Mouse (Mus musculus) midbrain, postnatal 0 days (tissue): ENCODE measurements around the gene Ybx2. TPM values are rescaled to one million over a fixed set of nuclear protein-coding genes. Genes with fewer than 3 reads are reported as not detected.

Experiments used
- ATAC-seq: fragments of 200-750 bp; cut with Nextera tagmentation; 2 replicates; pipeline ENCODE4 v1.8.0; 2017; ENCODE audit warnings: moderate number of reproducible peaks, mild to moderate bottlenecking, moderate TSS enrichment, moderate library complexity; ENCODE audit not compliant: low FRiP score
- DNase-seq: peaks from one replicate; pipeline ENCODE4 v3.0.0-alpha.2; 2015; ENCODE audit warnings: low spot score
- H3K27ac ChIP-seq: fragments of 300-500 bp; sonication (generic); 2 replicates; pipeline ENCODE4 v1.5.1; 2014; ENCODE audit warnings: low read depth, mild to moderate bottlenecking, low read length, mixed read lengths
- H3K27me3 ChIP-seq: fragments of 300-500 bp; sonication (generic); 2 replicates; pipeline ENCODE4 v1.6.1; 2014; ENCODE audit warnings: low read length, control low read depth, mixed read lengths; ENCODE audit not compliant: insufficient read depth
- H3K36me3 ChIP-seq: fragments of 300-500 bp; sonication (generic); 2 replicates; pipeline ENCODE4 v1.6.1; 2014; ENCODE audit warnings: low read length, control low read depth, mixed read lengths; ENCODE audit not compliant: insufficient read depth
- H3K4me1 ChIP-seq: fragments of 300-500 bp; sonication (generic); 2 replicates; pipeline ENCODE4 v1.6.1; 2014; ENCODE audit warnings: mild to moderate bottlenecking, control low read depth, antibody characterized with exemption, low read length, mixed read lengths; ENCODE audit not compliant: insufficient read depth
- H3K4me2 ChIP-seq: fragments of 300-500 bp; sonication (generic); 2 replicates; pipeline ENCODE4 v1.6.1; 2014; ENCODE audit warnings: low read depth, mild to moderate bottlenecking, low read length, mixed read lengths; ENCODE audit not compliant: poor library complexity, severe bottlenecking
- H3K4me3 ChIP-seq: fragments of 300-500 bp; sonication (generic); 2 replicates; pipeline ENCODE4 v1.5.1; 2014; ENCODE audit warnings: low read depth, mild to moderate bottlenecking, low read length, moderate library complexity
- H3K9ac ChIP-seq: fragments of 300-500 bp; sonication (generic); replicated peaks from 2 replicates; pipeline ENCODE4 v1.6.1; 2014; ENCODE audit warnings: mild to moderate bottlenecking, low read length, moderate library complexity, mixed read lengths; ENCODE audit not compliant: poor library complexity, severe bottlenecking
- H3K9me3 ChIP-seq: fragments of 300-500 bp; sonication (generic); 2 replicates; pipeline ENCODE4 v1.6.1; 2016; ENCODE audit warnings: low read length, control low read depth
- CTCF ChIP-seq: IDR thresholded peaks from 2 replicates; pipeline ENCODE4 v1.5.1; 2016; ENCODE audit warnings: antibody characterized with exemption, mild to moderate bottlenecking
- WGBS: fragments of 180-500 bp; shearing (Covaris S2); extraction: QIAGEN DNeasy Blood & Tissue Kit; methylation state at CpG from one replicate; pipeline ENCODE4 v1.1.7; 2014; 5-methylcytosine and 5-hydroxymethylcytosine counted together
- polyA plus RNA-seq: library from polyadenylated mRNA; unstranded; fragments of >200 nt; fragmentation: Nextera tagmentation; extraction: Ambion mirVana; gene quantifications from 2 replicates; pipeline ENCODE4 v1.2.1, GENCODE M21; 2015
- total RNA-seq: library from RNA; depleted of rRNA; stranded (reverse); fragments of >200 nt; gene quantifications from 2 replicates; pipeline ENCODE4 v1.2.3, GENCODE M21; 2014

The Ybx2 gene
- total and polyA plus RNA-seq, 2 experiments from 2014 or later: 4.2 to 5.0 TPM

DNA sequence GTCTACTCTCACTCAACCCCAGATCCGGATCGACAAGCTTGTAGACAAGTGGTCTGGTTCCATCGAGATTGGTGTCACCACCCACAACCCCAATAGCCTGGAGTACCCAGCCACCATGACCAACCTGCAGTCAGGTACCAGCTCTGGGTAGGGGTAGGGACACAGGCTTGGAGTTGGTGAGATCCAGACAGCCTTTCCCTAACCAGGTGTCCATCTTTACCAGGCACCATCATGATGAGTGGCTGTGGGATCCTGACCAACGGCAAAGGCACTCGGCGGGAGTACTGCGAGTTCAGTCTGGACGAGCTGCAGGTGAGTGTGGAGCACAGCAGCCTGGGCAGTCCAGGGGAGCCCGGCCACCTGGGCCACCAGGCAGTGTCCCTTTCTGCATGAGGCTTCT is 31.3 kb upstream of the Ybx2 start:
- Histone ChIP-seq H3K9ac (no peak overlapping the region), H3K9me3 (no peaks in the 10 kb centered on the region), H3K27ac (no peak overlapping the region), H3K4me1 (peaks cover 6% of the 10 kb centered on the region; the same call in 1 of the 2 replicates), H3K4me3 (no peak overlapping the region), H3K36me3 (peaks cover 53% of the 10 kb centered on the region), H3K4me2 (no peak overlapping the region), H3K27me3 (no peaks in the 10 kb centered on the region)
- DNase-seq: no peak
- ATAC-seq: no peak
- no peak for TF ChIP-seq CTCF
- 94% methylated on average over 9 of the region's 9 CpGs for WGBS

DNA sequence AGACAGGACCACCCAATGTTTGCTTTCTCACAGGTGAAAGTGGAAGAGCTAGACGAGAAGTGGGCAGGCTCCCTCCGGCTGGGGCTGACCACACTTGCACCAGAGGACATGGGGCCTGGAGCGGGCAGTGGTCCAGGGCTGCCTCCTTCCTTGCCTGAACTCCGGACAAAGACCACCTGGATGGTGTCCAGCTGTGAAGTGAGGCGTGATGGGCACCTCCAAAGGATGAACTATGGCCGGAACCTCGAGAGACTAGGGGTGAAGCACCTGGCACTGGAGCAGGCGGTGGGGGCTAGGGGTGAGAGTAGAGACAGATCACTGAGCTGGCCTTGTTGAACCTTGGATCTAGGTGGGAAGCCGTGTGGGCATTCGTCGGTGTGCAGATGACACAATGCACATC is 27.0 kb upstream of the Ybx2 start:
- Histone ChIP-seq H3K4me3 (no peak overlapping the region), H3K4me1 (no peaks in the 10 kb centered on the region; the same call in 1 of the 2 replicates), H3K9me3 (no peaks in the 10 kb centered on the region), H3K4me2 (no peak overlapping the region), H3K27ac (no peak overlapping the region), H3K9ac (no peak overlapping the region), H3K36me3 (peaks cover 93% of the 10 kb centered on the region), H3K27me3 (no peaks in the 10 kb centered on the region)
- DNase-seq: no peak
- WGBS: 96% methylated on average over 11 of the region's 11 CpGs
- no peak for TF ChIP-seq CTCF
- no peak for ATAC-seq

DNA sequence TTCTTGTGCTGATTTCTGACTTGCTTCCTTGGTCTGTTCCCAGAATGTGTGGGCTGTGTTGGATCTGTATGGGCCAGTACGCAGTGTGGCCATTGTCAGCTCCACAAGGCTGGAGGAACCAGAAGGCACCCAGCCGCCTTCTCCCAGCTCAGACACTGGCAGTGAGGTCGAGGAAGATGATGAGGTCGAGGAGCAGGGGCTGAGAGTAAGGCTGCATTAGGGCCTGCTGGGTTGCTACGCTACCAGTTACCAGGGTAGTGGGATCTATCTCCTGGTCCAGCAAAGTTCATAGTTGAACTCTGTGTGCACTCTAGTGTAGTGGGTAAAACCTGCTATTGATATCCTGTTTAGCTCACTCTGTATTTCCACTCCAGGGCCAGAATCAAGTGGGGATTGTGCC is 26.4 kb upstream of the Ybx2 start:
- Histone ChIP-seq H3K27ac (no peak overlapping the region), H3K27me3 (no peaks in the 10 kb centered on the region), H3K9ac (no peak overlapping the region), H3K4me3 (no peak overlapping the region), H3K36me3 (peaks cover 88% of the 10 kb centered on the region), H3K9me3 (no peaks in the 10 kb centered on the region), H3K4me1 (no peaks in the 10 kb centered on the region; the same call in 1 of the 2 replicates), H3K4me2 (no peak overlapping the region)
- WGBS: 86% methylated on average over 5 of the region's 5 CpGs
- TF ChIP-seq CTCF: no peak
- ATAC-seq: no peak
- no peak for DNase-seq

DNA sequence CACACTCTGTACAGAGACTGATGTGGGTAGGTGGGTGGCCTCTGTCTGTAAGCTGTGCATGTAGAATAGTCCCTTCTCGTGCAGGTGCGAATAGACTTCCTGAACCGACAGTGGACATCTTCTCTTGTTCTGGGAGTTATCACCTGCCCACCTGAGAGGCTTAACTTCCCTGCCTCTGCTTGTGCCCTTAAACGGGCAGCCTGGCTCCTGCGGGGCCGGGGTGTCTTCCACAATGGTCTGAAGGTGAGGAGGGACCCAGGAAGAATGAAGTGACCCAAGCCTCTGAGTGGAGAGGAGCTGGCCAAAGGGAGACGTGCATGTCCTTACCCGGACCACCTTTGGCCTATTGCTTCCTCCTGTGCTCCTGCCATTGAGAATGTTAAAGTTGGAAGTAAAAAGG is 25.4 kb upstream of the Ybx2 start:
- H3K9me3 ChIP-seq: no peaks in the 10 kb centered on the region
- no peak for TF ChIP-seq CTCF
- ATAC-seq (no peak), DNase-seq (no peak)
- peaks cover 7% of the 10 kb centered on the region; the same call in 1 of the 2 replicates for H3K4me1 ChIP-seq
- H3K4me2 ChIP-seq: no peak overlapping the region
- H3K9ac ChIP-seq: no peak overlapping the region
- H3K27ac ChIP-seq: no peak overlapping the region
- 97% methylated on average over 8 of the region's 8 CpGs for WGBS
- H3K36me3 ChIP-seq: peaks cover 85% of the 10 kb centered on the region
- H3K4me3 ChIP-seq: no peak overlapping the region
- no peaks in the 10 kb centered on the region for H3K27me3 ChIP-seq

DNA sequence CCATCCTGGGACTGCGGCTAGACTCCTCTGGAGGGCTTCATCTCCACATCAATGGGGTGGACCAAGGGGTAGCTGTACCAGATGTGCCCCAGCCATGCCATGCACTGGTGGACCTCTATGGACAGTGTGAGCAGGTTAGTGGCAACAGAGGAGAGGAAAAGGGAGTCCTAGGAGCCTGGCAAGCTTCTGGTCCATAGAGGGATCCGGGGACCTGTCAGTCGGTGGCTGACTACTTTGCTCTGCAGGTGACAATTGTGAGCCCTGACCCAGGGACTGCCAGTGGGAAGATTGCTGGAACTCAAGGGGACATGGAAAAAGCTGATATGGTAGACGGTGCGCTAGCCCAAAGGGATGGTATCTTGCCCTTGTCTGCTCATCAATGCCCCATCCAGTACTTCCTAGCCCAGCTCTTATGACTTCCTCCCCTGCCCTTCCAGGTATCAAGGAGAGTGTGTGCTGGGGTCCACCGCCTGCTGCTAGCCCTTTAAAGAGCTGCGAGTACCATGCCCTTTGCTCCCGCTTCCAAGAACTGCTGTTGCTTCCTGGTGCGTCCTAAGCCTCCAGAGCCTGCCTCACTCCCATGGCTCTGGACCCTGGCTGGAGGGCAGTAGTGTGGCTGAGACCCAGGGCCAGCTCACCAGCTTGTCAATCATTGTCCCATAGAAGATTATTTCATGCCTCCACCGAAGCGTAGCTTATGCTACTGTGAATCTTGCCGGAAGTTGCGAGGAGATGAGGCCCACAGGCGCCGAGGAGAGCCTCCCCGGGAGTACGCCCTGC is 24.6 kb upstream of the Ybx2 start:
- Histone ChIP-seq H3K36me3 (peaks cover 83% of the 10 kb centered on the region), H3K4me2 (no peak overlapping the region), H3K9me3 (no peaks in the 10 kb centered on the region), H3K27me3 (no peaks in the 10 kb centered on the region), H3K4me1 (peaks cover 7% of the 10 kb centered on the region; the same call in 1 of the 2 replicates), H3K9ac (no peak overlapping the region), H3K4me3 (no peak overlapping the region), H3K27ac (no peak overlapping the region)
- no peak for TF ChIP-seq CTCF
- ATAC-seq (no peak), DNase-seq (no peak)
- 91% methylated on average over 17 of the region's 17 CpGs for WGBS

DNA sequence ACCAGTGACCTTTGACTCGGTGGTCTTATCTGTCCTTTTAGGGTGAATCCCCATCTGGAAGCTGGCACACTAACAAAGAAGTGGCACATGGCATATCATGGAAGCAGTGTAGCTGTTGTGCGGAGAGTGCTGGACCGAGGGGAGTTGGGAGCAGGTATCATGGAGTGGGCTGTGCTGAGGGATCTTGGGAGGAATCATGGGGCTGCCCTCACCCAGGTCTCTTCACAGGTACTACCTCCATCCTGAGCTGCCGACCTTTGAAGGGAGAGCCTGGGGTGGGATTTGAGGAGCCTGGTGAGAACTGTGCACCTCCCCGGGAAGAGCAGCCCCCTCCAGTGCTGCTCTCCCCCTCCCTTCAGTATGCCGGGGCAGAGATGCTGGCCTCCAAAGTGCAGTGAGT is 23.9 kb upstream of the Ybx2 start:
- H3K36me3 ChIP-seq: peaks cover 82% of the 10 kb centered on the region
- H3K27me3 ChIP-seq: no peaks in the 10 kb centered on the region
- no peak for DNase-seq
- TF ChIP-seq CTCF: no peak
- no peak overlapping the region for H3K27ac ChIP-seq
- 93% methylated on average over 5 of the region's 6 CpGs for WGBS
- no peak overlapping the region for H3K9ac ChIP-seq
- no peaks in the 10 kb centered on the region for H3K9me3 ChIP-seq
- no peak overlapping the region for H3K4me3 ChIP-seq
- ATAC-seq: no peak
- H3K4me2 ChIP-seq: no peak overlapping the region
- peaks cover 7% of the 10 kb centered on the region; the same call in 1 of the 2 replicates for H3K4me1 ChIP-seq
